Mouse (Mus musculus): ENCODE results near the gene Nhsl1.
"Not testable (repeated sequence)": the region's sequence is repeated elsewhere in the genome, so short reads cannot be mapped to it uniquely, and the experiment has no call there.

Nhsl1 gene

DNA sequence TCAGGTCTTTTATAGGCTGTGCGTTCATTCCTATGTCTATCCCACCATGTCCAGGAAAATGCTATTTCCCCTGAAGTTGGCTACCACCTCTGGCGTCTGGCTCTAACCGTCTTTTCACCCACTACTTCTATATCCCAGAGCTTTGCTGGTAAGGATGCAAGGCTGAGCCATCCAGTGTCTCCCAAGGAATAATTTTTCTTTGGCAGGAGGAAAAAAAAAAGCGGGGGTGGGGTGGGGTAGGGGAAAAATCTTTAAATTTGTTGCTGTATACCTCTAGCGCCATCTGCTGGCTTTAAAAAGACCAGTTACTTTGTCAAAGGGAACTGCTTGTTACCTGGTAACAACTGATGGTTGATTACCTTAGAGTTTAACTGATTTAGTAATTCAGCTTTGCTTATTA lies 209.7 kb downstream of the Nhsl1 start:
- DNase-seq (ENCODE audit: low read depth, low spot score), result peak; percentile 51

DNA sequence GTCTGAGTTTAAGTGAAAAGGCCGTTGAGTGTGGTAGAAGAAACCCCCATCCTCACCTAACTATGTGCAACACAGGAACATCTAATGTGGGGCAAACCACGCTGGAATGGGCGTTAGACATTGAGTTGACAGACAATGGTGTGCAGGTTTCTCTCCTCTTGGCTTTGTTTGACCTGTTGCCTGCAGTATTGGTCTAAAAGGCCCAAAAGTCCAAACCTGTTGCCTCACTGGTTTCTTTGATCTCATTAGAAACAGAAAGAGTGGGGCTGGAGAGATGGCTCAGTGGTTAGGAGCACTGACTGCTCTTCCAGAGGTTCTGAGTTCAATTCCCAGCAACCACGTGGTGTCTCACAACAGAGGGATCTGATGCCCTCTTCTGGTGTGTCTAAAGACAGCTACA lies 210.4 kb downstream of the Nhsl1 start:
- no peak for DNase-seq (ENCODE audit: low read depth, low spot score)

DNA sequence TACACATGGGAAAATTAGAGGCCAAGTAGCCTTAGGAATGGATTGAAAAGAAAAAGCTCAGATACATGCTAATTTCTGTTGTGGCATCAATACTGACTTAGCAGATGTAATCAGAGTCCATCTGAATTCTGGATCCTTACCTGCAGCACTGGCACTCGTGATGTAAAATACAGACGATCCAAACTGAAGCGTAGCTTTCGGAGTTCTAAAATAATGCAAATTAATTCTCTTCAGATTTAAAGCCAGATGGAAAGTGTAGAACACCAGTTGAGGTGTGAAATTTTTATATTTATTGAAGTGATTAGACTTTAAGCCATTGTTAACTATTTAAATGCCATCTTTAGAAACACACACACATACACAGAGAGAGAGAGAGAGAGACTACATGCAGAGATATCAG lies 211.4 kb downstream of the Nhsl1 start:
- DNase-seq (ENCODE audit: low read depth, low spot score), result no peak

GRCm38 (mm10) chr10:18532293-18532692 lies 213.5 kb downstream of the Nhsl1 start:
- no peak for DNase-seq (ENCODE audit: low read depth, low spot score)

- no peak for DNase-seq (ENCODE audit: low read depth, low spot score)
Measured at GRCm38 (mm10) chr10:18536889-18537288, 218.1 kb downstream of the Nhsl1 start.

GRCm38 (mm10) chr10:18545309-18545708 lies 226.5 kb downstream of the Nhsl1 start:
- DNase-seq (ENCODE audit: low read depth, low spot score), result no peak

GRCm38 (mm10) chr10:18545813-18546235 lies 227.0 kb downstream of the Nhsl1 start, which contains the start of gene Hebp2:
Gene Hebp2 (minus strand): TSS chr10:18546076.
- peak; percentile 53 for DNase-seq (ENCODE audit: low read depth, low spot score)

DNA sequence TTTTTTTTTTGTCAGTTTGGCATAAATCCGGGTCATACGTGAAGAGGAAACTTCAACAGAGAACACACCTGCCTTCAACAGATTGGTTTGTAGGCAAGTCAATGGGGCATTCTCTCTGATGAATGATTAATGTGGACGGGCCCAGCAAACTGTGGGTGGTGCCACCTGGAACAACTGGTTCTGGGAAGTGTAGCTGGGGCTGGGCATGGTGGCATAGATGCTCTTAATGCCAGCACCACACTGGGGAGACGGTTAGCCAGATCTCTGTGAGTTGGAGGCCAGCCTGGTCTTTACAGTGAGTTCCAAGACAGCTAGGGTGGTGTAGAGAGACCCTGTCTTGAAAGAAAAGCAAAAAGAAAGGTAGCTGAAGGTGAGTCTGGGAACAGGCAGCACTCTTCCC lies 228.6 kb downstream of the Nhsl1 start:
- DNase-seq (ENCODE audit: low read depth, low spot score), result no peak

- DNase-seq (ENCODE audit: low read depth, low spot score), result peak; percentile 60
Measured at GRCm38 (mm10) chr10:18549321-18550216, 230.8 kb downstream of the Nhsl1 start.

- DNase-seq (ENCODE audit: low read depth, low spot score), result not testable (repeated sequence)
Measured at GRCm38 (mm10) chr10:18559076-18559475, 240.3 kb downstream of the Nhsl1 start.

GRCm38 (mm10) chr10:18561445-18561844 lies 242.7 kb downstream of the Nhsl1 start:
- no peak for DNase-seq (ENCODE audit: low read depth, low spot score)

GRCm38 (mm10) chr10:18562940-18563339 lies 244.2 kb downstream of the Nhsl1 start:
- peak; percentile 19 for DNase-seq (ENCODE audit: low read depth, low spot score)

DNA sequence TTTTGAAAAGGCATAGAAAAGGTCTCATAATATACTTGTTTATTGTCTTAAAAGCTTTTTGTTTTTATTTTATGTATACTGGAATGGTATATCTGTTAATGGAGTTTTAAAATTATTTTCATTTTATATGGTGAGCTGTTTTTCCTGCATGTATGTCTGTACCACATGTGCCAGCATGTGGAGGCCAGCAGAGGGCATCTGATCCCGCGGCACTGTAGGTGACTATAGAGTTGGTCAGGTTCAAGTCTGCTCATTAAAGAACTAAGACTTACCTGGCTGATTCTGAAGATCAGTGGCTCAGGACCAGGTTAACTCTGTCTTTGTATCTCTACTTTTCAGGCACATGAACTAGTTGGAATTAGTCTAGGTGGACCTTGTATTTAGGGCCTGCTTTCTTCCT lies 253.8 kb downstream of the Nhsl1 start:
- DNase-seq (ENCODE audit: low read depth, low spot score), result no peak
